Mouse (Mus musculus): ENCODE data around the gene Mpv17l2.

DNA sequence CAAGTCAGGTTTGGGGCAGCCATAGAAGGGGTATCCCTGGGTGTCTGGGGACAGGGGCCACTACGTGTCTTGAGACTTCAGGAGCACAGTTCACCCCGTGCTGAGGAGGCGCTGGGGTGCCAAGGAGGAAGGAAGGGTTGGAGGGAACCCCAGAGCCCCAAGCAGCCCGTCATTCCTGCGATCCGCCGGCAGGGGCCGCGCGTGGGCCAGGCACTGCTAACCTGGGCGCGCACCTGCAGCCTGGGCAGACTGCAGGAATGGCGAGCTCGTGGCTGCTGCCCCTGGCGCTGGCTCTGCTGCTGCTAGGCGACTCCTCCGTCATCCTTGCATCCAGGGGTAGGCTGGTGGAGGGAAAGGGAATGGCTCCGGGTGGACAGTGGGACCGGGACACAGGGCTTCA is 42.4 kb downstream of the Mpv17l2 start, which contains the start of gene Gm3336:
- TF ChIP-seq CTCF (IDR thresholded peaks at IDR 0.05) (peak; percentile 95), EP300 (IDR thresholded peaks at IDR 0.05) (no peak)
